Mouse (Mus musculus): ENCODE results near the gene AC153137.1.
"Not testable (repeated sequence)": the region's sequence is repeated elsewhere in the genome, so short reads cannot be mapped to it uniquely, and the experiment has no call there.

Gene AC153137.1

GRCm38 (mm10) chr1:30977868-30978267, at the start of gene AC153137.1:
Gene AC153137.1, minus strand, starts transcription at chr1:30977968.
- DNase-seq (ENCODE audit: low spot score), result not testable (repeated sequence)

- DNase-seq (ENCODE audit: low spot score), result no peak
Observed at GRCm38 (mm10) chr1:31023173-31023572, 45.4 kb upstream of the AC153137.1 start.

- no peak for DNase-seq (ENCODE audit: low spot score)
Observed at GRCm38 (mm10) chr1:31019283-31019682, 41.5 kb upstream of the AC153137.1 start.

GRCm38 (mm10) chr1:31017377-31017776, 39.6 kb upstream of the AC153137.1 start:
- no peak for DNase-seq (ENCODE audit: low spot score)

GRCm38 (mm10) chr1:31016068-31016467, 38.3 kb upstream of the AC153137.1 start:
- no peak for DNase-seq (ENCODE audit: low spot score)

GRCm38 (mm10) chr1:31015261-31015660, 37.5 kb upstream of the AC153137.1 start:
- DNase-seq (ENCODE audit: low spot score), result no peak

- DNase-seq (ENCODE audit: low spot score), result not testable (repeated sequence)
Observed at GRCm38 (mm10) chr1:30977239-30977638, 529 bp downstream of the AC153137.1 start.

- no peak for DNase-seq (ENCODE audit: low spot score)
Observed at GRCm38 (mm10) chr1:30951795-30952194, 26.0 kb downstream of the AC153137.1 start.

- DNase-seq (ENCODE audit: low spot score), result no peak
Observed at GRCm38 (mm10) chr1:30950456-30950835, 27.3 kb downstream of the AC153137.1 start.

GRCm38 (mm10) chr1:30949710-30950455, 27.9 kb downstream of the AC153137.1 start:
- peak; percentile 94 for DNase-seq (ENCODE audit: low spot score)

GRCm38 (mm10) chr1:30948950-30949639, 28.7 kb downstream of the AC153137.1 start:
- DNase-seq (ENCODE audit: low spot score), result peak; percentile 33

GRCm38 (mm10) chr1:30948361-30948949, 29.3 kb downstream of the AC153137.1 start:
- DNase-seq (ENCODE audit: low spot score), result no peak

- DNase-seq (ENCODE audit: low spot score), result no peak
Observed at GRCm38 (mm10) chr1:30945136-30945535, 32.6 kb downstream of the AC153137.1 start.

GRCm38 (mm10) chr1:30940571-30940970, 37.2 kb downstream of the AC153137.1 start:
- DNase-seq (ENCODE audit: low spot score), result no peak

GRCm38 (mm10) chr1:30938392-30938791, 39.4 kb downstream of the AC153137.1 start:
- no peak for DNase-seq (ENCODE audit: low spot score)

GRCm38 (mm10) chr1:30937396-30937965, 40.3 kb downstream of the AC153137.1 start:
- no peak for DNase-seq (ENCODE audit: low spot score)

- no peak for DNase-seq (ENCODE audit: low spot score)
Observed at GRCm38 (mm10) chr1:30936488-30936887, 41.3 kb downstream of the AC153137.1 start.

- no peak for DNase-seq (ENCODE audit: low spot score)
Observed at GRCm38 (mm10) chr1:30930823-30931222, 46.9 kb downstream of the AC153137.1 start.

GRCm38 (mm10) chr1:30930194-30930593, 47.6 kb downstream of the AC153137.1 start:
- no peak for DNase-seq (ENCODE audit: low spot score)
